Mouse (Mus musculus) natural killer cell, adult 2 months (primary cell): ENCODE data around the gene Cpne4.
A peak's percentile ranks its signal among the peaks of the same experiment; 100 is the strongest.

ENCODE experiments used
- DNase-seq, 2 experiments: peaks; one replicate each; pipeline ENCODE4 v3.0.0; 2022; ENCODE audit warnings: low spot score in 2 of 2

Gene Cpne4

GRCm38 (mm10) chr9:105046014-105046413, 498.9 kb downstream of the Cpne4 start:
- no peak for DNase-seq

- DNase-seq = no peak
Measured at GRCm38 (mm10) chr9:105048351-105048750, 501.3 kb downstream of the Cpne4 start.

GRCm38 (mm10) chr9:105049636-105050035, 502.6 kb downstream of the Cpne4 start:
- DNase-seq = no peak

GRCm38 (mm10) chr9:105050257-105050656, 503.2 kb downstream of the Cpne4 start:
- DNase-seq = no peak

- peak; percentile 82 to 85 for DNase-seq
Measured at GRCm38 (mm10) chr9:105053147-105053557, 506.1 kb downstream of the Cpne4 start, which contains the start of gene Mrpl3. TSS of gene Mrpl3 (plus strand) at chr9:105053239.

GRCm38 (mm10) chr9:105053812-105054211, 506.7 kb downstream of the Cpne4 start:
- DNase-seq = peak in 1 of 2 experiments; percentile 1

GRCm38 (mm10) chr9:105069106-105069505, 522.0 kb downstream of the Cpne4 start:
- DNase-seq = no peak

- no peak for DNase-seq
Measured at GRCm38 (mm10) chr9:105072991-105073748, 526.1 kb downstream of the Cpne4 start.

GRCm38 (mm10) chr9:105074851-105075250, 527.8 kb downstream of the Cpne4 start:
- DNase-seq = no peak

- DNase-seq = no peak
Measured at GRCm38 (mm10) chr9:105076756-105077424, 529.8 kb downstream of the Cpne4 start.

GRCm38 (mm10) chr9:105078460-105078859, 531.4 kb downstream of the Cpne4 start:
- DNase-seq = no peak

GRCm38 (mm10) chr9:105080246-105080645, 533.2 kb downstream of the Cpne4 start:
- no peak for DNase-seq
